Mouse (Mus musculus): ENCODE measurements around the gene Gm7697.
"Not testable (repeated sequence)": the region's sequence is repeated elsewhere in the genome, so short reads cannot be mapped to it uniquely, and the experiment has no call there.

GRCm38 (mm10) chr8:69545020-69545419 lies 22.2 kb upstream of the Gm7697 start:
- not testable (repeated sequence) for TF ChIP-seq POLR2A (IDR thresholded peaks at IDR 0.05; ENCODE audit: extremely low read depth, insufficient read depth, low read length); CTCF (IDR thresholded peaks at IDR 0.05; ENCODE audit: low read depth, low read length)

Data from liver, adult 2 months (tissue).